Mouse (Mus musculus) cerebellum, adult 8-10 months (tissue): ENCODE measurements around the gene Dyrk4.
A peak's percentile ranks its signal among the peaks of the same experiment; 100 is the strongest.

Source experiments
- DNase-seq: peaks from one replicate; pipeline ENCODE4 v3.0.0; 2022

Dyrk4 gene

DNA sequence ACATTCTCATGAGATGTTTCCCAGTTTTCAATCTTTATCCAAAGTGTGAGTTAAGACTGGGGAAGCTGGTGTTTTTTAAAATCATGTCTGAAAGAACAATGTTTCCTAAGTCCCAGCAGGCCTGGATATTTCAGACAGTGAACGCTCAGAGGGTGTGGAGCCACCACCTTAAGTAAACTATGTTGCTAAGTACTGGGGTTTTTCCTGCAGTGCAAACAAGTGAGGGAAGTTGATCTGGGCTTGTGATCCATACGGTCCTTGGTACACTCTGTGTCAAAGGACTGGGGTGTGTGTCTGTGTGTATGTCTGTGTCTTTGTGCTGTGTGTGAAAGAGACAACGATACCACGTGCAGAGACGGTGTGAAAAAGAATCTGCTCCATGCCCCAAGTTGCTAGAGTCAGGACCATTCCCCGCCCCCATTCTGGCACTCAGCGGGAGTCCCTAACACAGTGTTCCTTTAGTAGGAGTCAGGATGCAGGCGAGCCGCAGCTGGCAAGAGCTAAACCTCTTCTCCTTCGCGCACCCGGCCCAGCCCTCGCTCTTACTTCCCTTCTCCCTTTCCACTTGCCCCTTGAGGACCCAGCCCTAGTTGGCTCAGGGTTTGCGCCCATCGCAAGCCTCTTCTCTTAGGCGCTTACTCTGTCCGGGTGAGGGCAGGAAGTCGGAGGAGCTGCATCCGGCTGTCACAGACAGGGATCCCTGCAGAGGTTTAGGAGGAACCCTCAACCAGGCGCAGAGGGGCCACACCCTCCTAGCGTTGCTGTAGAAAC lies at the start of gene Dyrk4:
Dyrk4 (minus strand) TSS at position 729 of the 771 bp plus-strand sequence.
- no peak for DNase-seq

- DNase-seq = no peak
Observed at GRCm38 (mm10) chr6:126966241-126967026, 44.8 kb upstream of the Dyrk4 start.

GRCm38 (mm10) chr6:126963426-126963825 lies 41.8 kb upstream of the Dyrk4 start:
- no peak for DNase-seq

GRCm38 (mm10) chr6:126962709-126963108 lies 41.1 kb upstream of the Dyrk4 start:
- no peak for DNase-seq

- no peak for DNase-seq
Observed at GRCm38 (mm10) chr6:126961371-126962018, 39.9 kb upstream of the Dyrk4 start.

- peak; percentile 65 for DNase-seq
Observed at GRCm38 (mm10) chr6:126955734-126956133, 34.1 kb upstream of the Dyrk4 start.

GRCm38 (mm10) chr6:126948336-126948735 lies 26.7 kb upstream of the Dyrk4 start:
- DNase-seq = no peak

GRCm38 (mm10) chr6:126940451-126940850 lies 18.8 kb upstream of the Dyrk4 start:
- DNase-seq = no peak

GRCm38 (mm10) chr6:126939487-126940171 lies 18.0 kb upstream of the Dyrk4 start, which contains the start of the genes Rad51ap1 and D6Wsu163e:
Gene Rad51ap1, minus strand, starts transcription at chr6:126939587.
Gene D6Wsu163e, plus strand, starts transcription at chr6:126939962.
- peak; percentile 95 for DNase-seq

- DNase-seq = no peak
Observed at GRCm38 (mm10) chr6:126938853-126939486, 17.3 kb upstream of the Dyrk4 start.

- DNase-seq = no peak
Observed at GRCm38 (mm10) chr6:126938047-126938446, 16.4 kb upstream of the Dyrk4 start.

DNA sequence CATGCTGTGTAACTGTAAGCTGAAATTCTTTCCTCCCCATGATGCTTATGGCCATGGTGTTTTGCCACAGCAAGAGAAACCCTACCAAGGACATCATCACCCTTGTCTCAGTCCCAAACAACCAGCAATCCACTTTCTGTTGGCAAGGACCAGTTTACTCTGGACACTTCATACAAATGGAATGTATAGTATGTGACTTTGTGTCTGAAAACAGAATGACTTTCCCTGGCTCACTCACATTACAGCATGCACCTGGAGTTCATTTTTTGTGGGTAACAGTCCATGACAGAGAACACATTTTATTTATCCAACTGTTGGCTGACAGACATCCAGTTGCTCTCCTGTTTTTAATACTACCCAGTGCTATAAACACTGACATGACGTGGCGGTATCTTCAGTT lies 11.3 kb upstream of the Dyrk4 start:
- no peak for DNase-seq

GRCm38 (mm10) chr6:126914928-126915327 lies 6.7 kb downstream of the Dyrk4 start:
- DNase-seq = no peak

DNA sequence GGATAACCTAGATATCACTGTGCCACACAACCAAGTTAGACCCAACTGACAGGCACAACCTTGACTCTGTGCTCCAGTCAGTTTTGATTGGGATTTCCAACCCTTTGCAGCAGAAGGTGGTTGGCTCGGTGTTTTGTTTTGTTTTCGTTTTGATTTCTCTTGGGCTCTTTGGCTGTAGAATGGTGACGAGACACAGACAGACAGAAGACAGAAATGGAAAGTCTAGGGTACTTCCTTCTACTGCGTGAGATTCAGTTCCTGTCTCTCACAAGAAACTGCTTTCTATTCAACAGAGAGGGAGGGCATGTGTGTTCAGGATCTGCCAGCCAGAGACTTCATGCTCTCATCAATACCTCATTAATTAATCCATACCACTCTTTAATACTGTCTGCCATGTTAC lies 10.9 kb downstream of the Dyrk4 start:
- no peak for DNase-seq

DNA sequence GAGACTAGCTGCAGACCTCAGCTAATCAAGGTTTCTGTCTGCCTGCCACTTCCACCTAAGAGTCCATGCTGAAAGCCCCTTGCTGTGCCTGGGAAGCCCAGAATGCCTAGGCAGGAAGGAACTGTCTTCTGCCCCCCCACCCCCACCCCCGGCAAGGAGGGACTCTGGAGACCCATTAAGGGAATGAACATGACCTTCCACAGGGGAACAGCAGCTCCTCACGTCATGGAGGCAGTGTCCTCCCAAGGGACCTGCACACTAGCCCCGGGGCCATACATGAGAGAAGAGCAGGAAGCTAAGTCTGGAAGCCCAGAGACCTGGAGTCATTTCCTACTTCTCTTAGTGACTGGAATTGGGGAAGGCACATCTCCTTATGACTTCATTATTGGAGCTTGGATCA lies 13.8 kb downstream of the Dyrk4 start:
- DNase-seq = no peak

DNA sequence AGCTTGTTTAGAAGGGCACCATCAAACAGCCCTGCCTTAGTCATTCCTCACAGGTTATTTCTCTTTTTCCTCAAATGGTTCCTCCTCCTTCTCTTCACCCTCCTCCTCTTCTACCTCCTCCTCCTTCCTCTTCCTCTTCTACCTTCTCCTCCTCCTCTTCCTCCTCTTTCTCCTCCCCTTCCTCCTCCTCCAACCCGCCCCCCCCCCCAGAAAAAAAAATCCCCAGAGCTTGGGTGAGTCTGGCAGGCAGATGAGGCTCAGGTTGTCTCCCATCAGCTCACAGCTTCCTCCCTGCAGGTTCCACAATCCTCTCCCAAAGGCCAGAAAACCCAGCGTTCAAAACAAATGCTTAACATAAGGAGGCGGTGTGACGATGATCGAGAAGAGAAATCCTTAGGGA lies 14.3 kb downstream of the Dyrk4 start:
- DNase-seq = no peak

DNA sequence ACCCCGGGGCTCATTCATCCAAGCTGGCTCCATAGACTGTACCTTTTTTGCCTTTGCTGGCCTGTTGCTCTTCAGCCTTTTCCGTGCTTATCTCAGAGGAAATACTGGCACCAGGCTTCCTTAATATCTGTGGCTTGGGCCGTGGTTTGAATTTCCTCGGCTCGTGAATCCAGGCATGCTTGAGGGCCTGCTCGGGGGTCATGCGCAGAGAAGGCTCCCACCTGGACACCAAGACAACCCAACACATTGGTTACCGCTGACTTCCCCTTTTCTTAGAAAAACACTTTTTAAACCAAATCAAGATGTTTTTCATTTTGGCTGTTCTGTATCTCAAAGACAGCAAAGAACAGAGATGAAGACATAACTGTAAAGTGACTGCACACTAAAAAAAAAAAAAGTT lies 44.5 kb downstream of the Dyrk4 start:
- no peak for DNase-seq

- no peak for DNase-seq
Observed at GRCm38 (mm10) chr6:126852881-126853280, 68.8 kb downstream of the Dyrk4 start, which contains the start of gene Akap3. Gene Akap3, plus strand, starts transcription at chr6:126853098.

GRCm38 (mm10) chr6:126848712-126849704 lies 72.6 kb downstream of the Dyrk4 start, which contains the start of gene Ndufa9:
Gene Ndufa9, minus strand, starts transcription at chr6:126849136.
- peak; percentile 97 for DNase-seq

- no peak for DNase-seq
Observed at GRCm38 (mm10) chr6:126836628-126837027, 85.0 kb downstream of the Dyrk4 start.
